ENCODE assay signal across 33 mouse cellular contexts in genomic region chr7:6976890-6977289, GRCm38 (mm10). TPM values are rescaled to one million over a fixed set of nuclear protein-coding genes. Genes with fewer than 3 reads are reported as not detected.
DNase-seq lines count a peak whose midpoint lies in the region; ATAC-seq and TF ChIP-seq lines count a peak whose summit lies in the region.
"Had no signal": no experiment of that assay in that cellular context is flagged by ENCODE, and none has a peak within 500 bp of the region (broad histone marks: within the 10 kb centered on the region; RNA-seq: fewer than 3 reads in every experiment).

No protein-coding gene starts in this region.

- TF ChIP-seq CTCF in ES-Bruce4 (IDR thresholded peaks at IDR 0.05; ENCODE audit: low read depth, low read length), result no peak

- H3K4me3 ChIP-seq in ES-Bruce4 (ENCODE audit: low read depth, low read length) (peak overlapping the region; percentile 29; the same call in 1 of the 2 replicates), ES-E14 (ENCODE audit: insufficient read depth in 1 of 2, low read depth in 1 of 2, low read length in 2 of 2, poor library complexity in 1 of 2, severe bottlenecking in 1 of 2) (peak overlapping the region; percentile 29 to 78; a peak in 3 of 4 replicates)
- H3K4me3 ChIP-seq in intestine, embryonic 16.5 days (ENCODE audit: low read length), result no peak overlapping the region
- H3K4me3 ChIP-seq: embryonic facial prominence, embryonic 10.5 days; embryonic facial prominence, embryonic 13.5 days; erythroblast, embryonic 14.5 days; forebrain, embryonic 12.5 days; forebrain, embryonic 15.5 days; heart, embryonic 12.5 days; heart, embryonic 15.5 days; hindbrain, embryonic 10.5 days had no signal

- H3K27ac ChIP-seq in ES-Bruce4 (ENCODE audit: insufficient read depth, low read length), result no peak overlapping the region
- H3K27ac ChIP-seq in ES-E14 (ENCODE audit: insufficient read depth, low read depth, low read length, poor library complexity, severe bottlenecking), result no peak overlapping the region
- H3K27ac ChIP-seq in intestine, embryonic 16.5 days (ENCODE audit: low read length), result no peak overlapping the region
- H3K27ac ChIP-seq: embryonic facial prominence, embryonic 10.5 days; embryonic facial prominence, embryonic 13.5 days; forebrain, embryonic 12.5 days; forebrain, embryonic 15.5 days; heart, embryonic 15.5 days; hindbrain, embryonic 10.5 days; hindbrain, embryonic 14.5 days; hindbrain, postnatal 0 days had no signal

- in situ Hi-C loops in ES-E14 (cut with MboI; ENCODE audit: low sequenced_read_pairs in 2 of 2, unreplicated experiment in 2 of 2), result no loop called here

- no peaks in the 10 kb centered on the region for H3K27me3 ChIP-seq in ES-Bruce4 (ENCODE audit: control insufficient read depth, insufficient read depth, low read length, poor library complexity, severe bottlenecking)
- H3K27me3 ChIP-seq in intestine, embryonic 16.5 days (replicated peaks; ENCODE audit: control insufficient read depth, insufficient read depth, low read length), result no peaks in the 10 kb centered on the region
- H3K27me3 ChIP-seq: embryonic facial prominence, embryonic 13.5 days; forebrain, embryonic 12.5 days; forebrain, embryonic 15.5 days; heart, embryonic 12.5 days; heart, embryonic 15.5 days; Patski had no signal

- H3K4me1 ChIP-seq in ES-Bruce4 (ENCODE audit: control insufficient read depth, insufficient read depth, low read length) (no peaks in the 10 kb centered on the region), ES-E14 (ENCODE audit: control insufficient read depth in 2 of 2, insufficient read depth in 2 of 2, low read length in 2 of 2, poor library complexity in 1 of 2) (no peaks in the 10 kb centered on the region; a peak in 1 of 4 replicates)
- no peaks in the 10 kb centered on the region for H3K4me1 ChIP-seq in intestine, embryonic 16.5 days (ENCODE audit: control insufficient read depth, insufficient read depth, low read length)
- H3K4me1 ChIP-seq: embryonic facial prominence, embryonic 10.5 days; embryonic facial prominence, embryonic 13.5 days; forebrain, embryonic 12.5 days; forebrain, embryonic 15.5 days; heart, embryonic 12.5 days; heart, embryonic 15.5 days; hindbrain, embryonic 10.5 days had no signal

- no peak overlapping the region for H3K9ac ChIP-seq in ES-Bruce4 (ENCODE audit: low read depth, poor library complexity, severe bottlenecking)
- H3K9ac ChIP-seq in ES-E14 (ENCODE audit: insufficient read depth, low read depth, low read length, poor library complexity, severe bottlenecking), result peak overlapping the region; percentile 17; the same call in 1 of the 2 replicates
- H3K9ac ChIP-seq in intestine, embryonic 16.5 days (ENCODE audit: low read depth, low read length), result no peak overlapping the region
- H3K9ac ChIP-seq: embryonic facial prominence, embryonic 13.5 days; forebrain, embryonic 12.5 days; forebrain, embryonic 15.5 days; heart, embryonic 12.5 days; heart, embryonic 15.5 days; hindbrain, embryonic 14.5 days had no signal

- no peaks in the 10 kb centered on the region for H3K36me3 ChIP-seq in ES-Bruce4 (ENCODE audit: control insufficient read depth, insufficient read depth, low read length, poor library complexity, severe bottlenecking)
- no peaks in the 10 kb centered on the region for H3K36me3 ChIP-seq in ES-E14 (ENCODE audit: control insufficient read depth, insufficient read depth, low read length, poor library complexity, severe bottlenecking)
- no peaks in the 10 kb centered on the region for H3K36me3 ChIP-seq in intestine, embryonic 16.5 days (ENCODE audit: control insufficient read depth, insufficient read depth, low read length)
- H3K36me3 ChIP-seq: embryonic facial prominence, embryonic 10.5 days; embryonic facial prominence, embryonic 13.5 days; forebrain, embryonic 12.5 days; forebrain, embryonic 15.5 days; heart, embryonic 12.5 days; heart, embryonic 15.5 days; hindbrain, embryonic 10.5 days had no signal

- TF ChIP-seq EP300 in ES-Bruce4 (IDR thresholded peaks at IDR 0.05; ENCODE audit: insufficient read depth, low read depth, low read length), result no peak

- no peak for ATAC-seq in intestine, embryonic 16.5 days
- ATAC-seq: activated CD4-positive, CD25-positive, alpha-beta regulatory T cell, adult 4 months; CD4-positive, CD25-positive, alpha-beta regulatory T cell, adult 4 months; forebrain, embryonic 15.5 days; hindbrain, postnatal 0 days; inflammation-experienced regulatory T-cells, adult 6 months; Patski had no signal

- H3K4me2 ChIP-seq in intestine, embryonic 16.5 days (ENCODE audit: low read depth, low read length), result no peak overlapping the region
- H3K4me2 ChIP-seq: embryonic facial prominence, embryonic 13.5 days; forebrain, embryonic 12.5 days; forebrain, embryonic 15.5 days; heart, embryonic 12.5 days; heart, embryonic 15.5 days; hindbrain, embryonic 14.5 days had no signal

- H3K9me3 ChIP-seq in ES-Bruce4 (replicated peaks; ENCODE audit: control insufficient read depth, insufficient read depth, low read length, poor library complexity, severe bottlenecking), result no peaks in the 10 kb centered on the region
- no peaks in the 10 kb centered on the region for H3K9me3 ChIP-seq in ES-E14 (ENCODE audit: control insufficient read depth, insufficient read depth, low read depth, low read length)
- H3K9me3 ChIP-seq in intestine, embryonic 16.5 days (ENCODE audit: control insufficient read depth, low read length), result no peaks in the 10 kb centered on the region
- H3K9me3 ChIP-seq: embryonic facial prominence, embryonic 13.5 days; forebrain, embryonic 12.5 days; forebrain, embryonic 15.5 days; heart, embryonic 12.5 days; heart, embryonic 15.5 days had no signal

- no peak for TF ChIP-seq POLR2A in ES-Bruce4 (IDR thresholded peaks at IDR 0.05; ENCODE audit: insufficient read depth, low read length)

- 92% methylated on average over 19 of the region's 19 CpGs for WGBS in intestine, embryonic 16.5 days

- DNase-seq in ES-E14 (ENCODE audit: low read depth, low spot score), result no peak
- DNase-seq in ZHBTc4 (ENCODE audit: low read depth, low spot score), result peak; percentile 62
- no peak for DNase-seq in spleen, postnatal 36 days (ENCODE audit: low spot score in 2 of 2)
- no peak for DNase-seq in spleen, postnatal 14 days (ENCODE audit: low spot score in 2 of 2)
- DNase-seq: adrenal gland, adult 8-10 months; adrenal gland, postnatal 25 days; cerebellum, adult 8-10 months; cerebellum, postnatal 10 days; cerebellum, postnatal 36 days; embryo, embryonic 11 days; gastrocnemius, postnatal 25 days; heart, adult 18-20 months; heart, postnatal 10 days; heart, postnatal 36 days had no signal

TF ChIP-seq in ES-E14, 5 proteins besides CTCF, POLR2A, EP300 and RAD21:
- TF ChIP-seq HCFC1 (IDR thresholded peaks at IDR 0.05; ENCODE audit: borderline replicate concordance, insufficient read depth, low read length) (peak; percentile 87), ZC3H11A (IDR thresholded peaks at IDR 0.05; ENCODE audit: borderline replicate concordance, low read depth, low read length) (no peak), CHD2 (IDR thresholded peaks at IDR 0.05; ENCODE audit: low read depth, low read length) (no peak)

RNA-seq across cellular contexts. Expression of gene Aurkc, which starts 18.2 kb away (rescaled TPM):
- polyA plus RNA-seq in ES-Bruce4 (2011; ENCODE audit: insufficient read depth, insufficient read length, low read depth, missing spikeins), result 1.6 TPM in 1 of 2 replicates, not detected in the other
- total RNA-seq in ES-E14 (2012; rRNA removed), result 8.4 and 9.8 TPM in 2 replicates
- not detected in 2 replicates for polyA plus RNA-seq in intestine, embryonic 16.5 days (2015; fragmentation: Nextera tagmentation; extraction: Ambion mirVana)
- total RNA-seq: adrenal gland, adult 8-10 months; adrenal gland, postnatal 25 days; gastrocnemius, adult 8-10 months; gastrocnemius, postnatal 25 days; heart, adult 18-20 months; heart, postnatal 10 days; heart, postnatal 36 days had no signal
- polyA plus RNA-seq: activated CD4-positive, CD25-positive, alpha-beta regulatory T cell, adult 4 months; C2C12; CD4-positive, CD25-positive, alpha-beta regulatory T cell, adult 4 months; embryonic facial prominence, embryonic 10.5 days; embryonic facial prominence, embryonic 13.5 days; erythroblast, embryonic 14.5 days; forebrain, embryonic 12.5 days; forebrain, embryonic 15.5 days; gonadal fat pad, adult 2 months; heart, embryonic 12.5 days; heart, embryonic 15.5 days; hindbrain, embryonic 10.5 days; hindbrain, embryonic 14.5 days; hindbrain, postnatal 0 days; inflammation-experienced regulatory T-cells, adult 6 months; Patski had no signal
